Mouse (Mus musculus): ENCODE data around the gene Gnat2. TPM values are rescaled to one million over a fixed set of nuclear protein-coding genes. Genes with fewer than 3 reads are reported as not detected.

Gnat2 gene
- total and polyA plus RNA-seq, 2 experiments from 2014 or later = 0.25 TPM; not detected in 1

DNA sequence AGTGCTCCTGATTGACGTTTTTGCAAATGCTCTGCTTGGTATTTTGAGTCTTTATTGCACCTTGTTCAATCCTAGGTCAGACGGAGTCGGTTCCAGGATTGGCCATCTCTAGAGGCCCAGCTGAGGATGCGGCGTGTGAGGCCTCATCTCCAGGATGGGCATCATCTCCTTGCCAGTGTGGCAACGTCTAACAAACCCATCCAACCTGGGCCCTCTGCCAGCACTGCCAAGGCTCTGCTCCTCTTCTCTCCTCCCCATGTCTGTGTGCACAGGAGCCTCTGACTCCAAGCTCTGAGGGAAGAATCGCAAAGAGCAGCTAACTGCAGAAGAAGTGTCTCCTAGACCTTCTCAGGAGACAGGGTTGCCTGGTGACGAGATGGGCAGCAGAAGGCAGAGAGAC lies 29.9 kb upstream of the Gnat2 start:
- WGBS = 73% methylated on average over 8 of the region's 8 CpGs
- H3K9ac ChIP-seq (replicated peaks; ENCODE audit: low read length) = no peak overlapping the region
- H3K27me3 ChIP-seq (ENCODE audit: insufficient read depth, low read length) = no peaks in the 10 kb centered on the region
- H3K4me2 ChIP-seq (ENCODE audit: low read depth, low read length) = no peak overlapping the region
- no peaks in the 10 kb centered on the region for H3K9me3 ChIP-seq (ENCODE audit: low read length)
- no peaks in the 10 kb centered on the region for H3K4me1 ChIP-seq (ENCODE audit: insufficient read depth, low read length)
- no peak for ATAC-seq
- no peak for DNase-seq (ENCODE audit: low spot score)
- no peak overlapping the region for H3K4me3 ChIP-seq (ENCODE audit: low read length)
- H3K36me3 ChIP-seq (ENCODE audit: insufficient read depth, low read length) = no peaks in the 10 kb centered on the region
- H3K27ac ChIP-seq = no peak overlapping the region
- TF ChIP-seq CTCF (IDR thresholded peaks at IDR 0.05; ENCODE audit: low read depth) = no peak

DNA sequence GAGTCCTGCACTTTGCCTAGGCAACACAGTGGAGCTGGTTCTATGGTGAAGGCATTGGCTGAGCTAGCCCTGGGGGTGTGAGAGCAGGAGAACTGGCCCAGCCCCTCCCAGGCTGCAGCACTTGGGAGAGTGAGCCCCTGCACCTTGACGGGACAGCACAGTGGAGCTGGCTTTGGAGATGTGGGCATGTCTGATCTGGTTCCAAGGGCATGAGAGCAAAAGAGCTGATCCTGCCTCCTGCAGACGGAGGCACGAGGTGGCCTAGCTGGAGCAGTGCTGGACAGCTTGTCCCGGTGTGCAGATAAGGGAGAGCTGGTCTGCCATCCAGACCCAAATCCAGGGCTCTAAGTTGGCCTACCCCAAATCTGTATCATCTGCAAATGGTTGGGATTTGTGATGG lies 27.9 kb upstream of the Gnat2 start:
- DNase-seq (ENCODE audit: low spot score) = no peak
- no peaks in the 10 kb centered on the region for H3K27me3 ChIP-seq (ENCODE audit: insufficient read depth, low read length)
- TF ChIP-seq CTCF (IDR thresholded peaks at IDR 0.05; ENCODE audit: low read depth) = no peak
- H3K9me3 ChIP-seq (ENCODE audit: low read length) = no peaks in the 10 kb centered on the region
- WGBS = 71% methylated on average over 4 of the region's 4 CpGs
- H3K36me3 ChIP-seq (ENCODE audit: insufficient read depth, low read length) = no peaks in the 10 kb centered on the region
- H3K27ac ChIP-seq = no peak overlapping the region
- H3K4me3 ChIP-seq (ENCODE audit: low read length) = no peak overlapping the region
- no peak overlapping the region for H3K9ac ChIP-seq (replicated peaks; ENCODE audit: low read length)
- no peaks in the 10 kb centered on the region for H3K4me1 ChIP-seq (ENCODE audit: insufficient read depth, low read length)
- no peak for ATAC-seq
- no peak overlapping the region for H3K4me2 ChIP-seq (ENCODE audit: low read depth, low read length)

DNA sequence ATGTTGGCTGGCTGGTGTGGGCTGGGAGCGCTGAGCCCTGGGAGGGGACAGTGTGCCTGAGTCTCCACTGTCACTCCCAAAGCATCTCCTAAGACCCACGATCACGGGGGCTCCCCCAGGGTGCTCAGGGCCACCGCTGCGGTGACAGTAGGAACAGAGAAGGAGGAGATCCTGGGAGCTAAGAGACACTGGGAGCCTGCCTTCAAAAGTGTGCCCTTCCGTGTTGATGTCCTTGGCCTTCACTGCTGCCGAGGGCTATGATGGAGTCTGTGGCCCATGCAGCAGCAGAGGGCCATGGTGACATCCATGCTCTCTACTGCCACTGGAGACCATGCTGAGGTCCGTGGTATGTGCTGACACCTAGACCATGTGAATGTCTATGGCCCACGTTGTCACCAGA lies 27.0 kb upstream of the Gnat2 start:
- no peak for TF ChIP-seq CTCF (IDR thresholded peaks at IDR 0.05; ENCODE audit: low read depth)

DNA sequence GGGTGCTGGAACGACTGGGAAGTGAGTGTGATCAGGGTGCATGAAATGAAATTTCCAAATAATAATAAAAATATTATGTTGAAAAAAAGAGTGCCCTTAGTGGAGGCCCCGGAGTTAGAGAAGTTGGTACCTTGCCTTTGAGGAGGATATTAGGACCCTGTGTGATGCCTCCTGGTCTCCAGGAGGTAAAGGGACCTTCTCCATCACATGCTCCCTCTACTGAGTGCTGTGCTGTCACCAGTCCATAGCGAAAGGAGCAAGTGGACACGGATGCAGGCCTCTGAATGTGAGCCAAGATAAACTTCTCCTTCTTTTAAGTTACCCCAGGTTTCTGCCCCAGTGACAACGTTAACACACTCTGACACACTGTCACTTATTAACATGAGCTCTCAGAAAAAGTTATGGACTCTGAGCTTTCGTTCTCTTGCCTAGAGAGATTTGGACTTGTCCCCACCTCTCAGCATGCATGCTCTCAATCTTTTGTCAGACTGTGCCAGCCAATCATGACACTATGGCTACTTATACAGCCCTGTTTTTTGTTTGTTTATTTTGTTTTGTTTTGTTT lies 25.1 kb upstream of the Gnat2 start:
- no peak overlapping the region for H3K4me3 ChIP-seq (ENCODE audit: low read length)
- no peak for TF ChIP-seq CTCF (IDR thresholded peaks at IDR 0.05; ENCODE audit: low read depth)
- no peaks in the 10 kb centered on the region for H3K36me3 ChIP-seq (ENCODE audit: insufficient read depth, low read length)
- ATAC-seq = no peak
- H3K27me3 ChIP-seq (ENCODE audit: insufficient read depth, low read length) = no peaks in the 10 kb centered on the region
- H3K4me1 ChIP-seq (ENCODE audit: insufficient read depth, low read length) = no peaks in the 10 kb centered on the region
- no peak overlapping the region for H3K9ac ChIP-seq (replicated peaks; ENCODE audit: low read length)
- no peaks in the 10 kb centered on the region for H3K9me3 ChIP-seq (ENCODE audit: low read length)
- H3K4me2 ChIP-seq (ENCODE audit: low read depth, low read length) = no peak overlapping the region
- 56% methylated on average over 6 of the region's 6 CpGs for WGBS
- no peak for DNase-seq (ENCODE audit: low spot score)
- no peak overlapping the region for H3K27ac ChIP-seq

More for the DNA sequence above, 27.0 kb upstream of the Gnat2 start:
- DNase-seq (ENCODE audit: low spot score) (no peak), ATAC-seq (no peak)
- no peaks in the 10 kb centered on the region for H3K9me3 ChIP-seq (ENCODE audit: low read length)
- H3K4me2 ChIP-seq (ENCODE audit: low read depth, low read length) = no peak overlapping the region
- no peak overlapping the region for H3K4me3 ChIP-seq (ENCODE audit: low read length)
- H3K36me3 ChIP-seq (ENCODE audit: insufficient read depth, low read length) = no peaks in the 10 kb centered on the region
- H3K27me3 ChIP-seq (ENCODE audit: insufficient read depth, low read length) = no peaks in the 10 kb centered on the region
- H3K27ac ChIP-seq = no peak overlapping the region
- H3K4me1 ChIP-seq (ENCODE audit: insufficient read depth, low read length) = no peaks in the 10 kb centered on the region
- no peak overlapping the region for H3K9ac ChIP-seq (replicated peaks; ENCODE audit: low read length)
- WGBS = 86% methylated on average over 9 of the region's 9 CpGs

- no peak overlapping the region for H3K4me2 ChIP-seq (ENCODE audit: low read depth, low read length)
- no peaks in the 10 kb centered on the region for H3K9me3 ChIP-seq (ENCODE audit: low read length)
- no peak overlapping the region for H3K27ac ChIP-seq
- H3K4me1 ChIP-seq (ENCODE audit: insufficient read depth, low read length) = no peaks in the 10 kb centered on the region
- no peaks in the 10 kb centered on the region for H3K36me3 ChIP-seq (ENCODE audit: insufficient read depth, low read length)
- ATAC-seq (no peak), DNase-seq (ENCODE audit: low spot score) (no peak)
- H3K9ac ChIP-seq (replicated peaks; ENCODE audit: low read length) = no peak overlapping the region
- no peaks in the 10 kb centered on the region for H3K27me3 ChIP-seq (ENCODE audit: insufficient read depth, low read length)
- no peak overlapping the region for H3K4me3 ChIP-seq (ENCODE audit: low read length)
- WGBS = 45% methylated on average over 1 of the region's 1 CpGs
- TF ChIP-seq CTCF (IDR thresholded peaks at IDR 0.05; ENCODE audit: low read depth) = no peak
Observed at GRCm38 (mm10) chr3:108068826-108069225, 23.8 kb upstream of the Gnat2 start.

GRCm38 (mm10) chr3:108069231-108069870 lies 23.2 kb upstream of the Gnat2 start:
- Histone ChIP-seq H3K9me3 (ENCODE audit: low read length) (no peaks in the 10 kb centered on the region), H3K4me1 (ENCODE audit: insufficient read depth, low read length) (no peaks in the 10 kb centered on the region), H3K27ac (no peak overlapping the region), H3K4me2 (ENCODE audit: low read depth, low read length) (no peak overlapping the region), H3K27me3 (ENCODE audit: insufficient read depth, low read length) (no peaks in the 10 kb centered on the region), H3K4me3 (ENCODE audit: low read length) (no peak overlapping the region), H3K9ac (replicated peaks; ENCODE audit: low read length) (no peak overlapping the region), H3K36me3 (ENCODE audit: insufficient read depth, low read length) (no peaks in the 10 kb centered on the region)
- no peak for TF ChIP-seq CTCF (IDR thresholded peaks at IDR 0.05; ENCODE audit: low read depth)
- DNase-seq (ENCODE audit: low spot score) = no peak
- WGBS = 78% methylated on average over 13 of the region's 13 CpGs
- ATAC-seq = no peak
